Comparison of ENCODE assay signal across 27 mouse cellular contexts in the genomic region with DNA sequence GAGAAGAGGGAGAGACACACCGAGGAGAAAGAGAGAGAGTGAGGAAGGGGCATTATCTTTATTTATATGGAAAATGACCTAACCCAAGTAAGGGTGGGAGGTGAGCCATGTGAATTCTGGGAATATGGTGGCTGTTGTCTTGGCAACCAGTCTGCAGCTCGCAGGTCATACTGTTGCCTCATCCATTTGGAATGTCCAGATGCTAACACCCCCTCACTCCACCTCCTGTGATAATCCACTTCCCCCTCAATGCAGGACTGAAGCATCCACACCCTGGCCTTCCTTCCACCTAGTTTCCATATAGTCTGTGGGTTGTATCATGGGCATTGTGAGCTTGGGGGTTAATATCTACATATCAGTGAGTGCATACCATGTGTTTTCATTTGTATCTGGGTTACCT. TPM values are rescaled to one million over a fixed set of nuclear protein-coding genes. Genes with fewer than 3 reads are reported as not detected.
DNase-seq lines count a peak whose midpoint lies in the region; ATAC-seq and TF ChIP-seq lines count a peak whose summit lies in the region.
"Had no signal": no experiment of that assay in that cellular context is flagged by ENCODE, and none has a peak within 500 bp of the region (broad histone marks: within the 10 kb centered on the region; RNA-seq: fewer than 3 reads in every experiment).

No protein-coding gene starts in this region.

- no peak for ATAC-seq in liver, embryonic 11.5 days (replicated peaks; ENCODE audit: low FRiP score)
- no peak for ATAC-seq in liver, embryonic 12.5 days
- ATAC-seq in hindbrain, embryonic 14.5 days (ENCODE audit: low FRiP score), result no peak
- ATAC-seq: forebrain, embryonic 13.5 days; forebrain, embryonic 15.5 days; forebrain, postnatal 0 days had no signal

- no peaks in the 10 kb centered on the region for H3K27me3 ChIP-seq in liver, embryonic 11.5 days (replicated peaks; ENCODE audit: control insufficient read depth, insufficient read depth, low read length)
- no peaks in the 10 kb centered on the region for H3K27me3 ChIP-seq in liver, embryonic 12.5 days (replicated peaks)
- no peaks in the 10 kb centered on the region for H3K27me3 ChIP-seq in hindbrain, embryonic 14.5 days (ENCODE audit: control insufficient read depth, insufficient read depth, low read length)
- H3K27me3 ChIP-seq: embryonic facial prominence, embryonic 13.5 days; embryonic facial prominence, embryonic 15.5 days; forebrain, embryonic 13.5 days; forebrain, embryonic 15.5 days had no signal

- no peak for TF ChIP-seq CTCF in embryonic fibroblast, embryonic 13.5 days (IDR thresholded peaks at IDR 0.05; ENCODE audit: borderline replicate concordance, insufficient read depth, low read length)

- no peak for TF ChIP-seq POLR2A in embryonic fibroblast, embryonic 13.5 days (IDR thresholded peaks at IDR 0.05; ENCODE audit: low read depth, low read length)

- intact Hi-C loops in heart, postnatal 25 days (cut with DNase I), result no loop called here

- H3K36me3 ChIP-seq in liver, embryonic 11.5 days (ENCODE audit: control insufficient read depth, insufficient read depth, low read length), result no peaks in the 10 kb centered on the region
- H3K36me3 ChIP-seq in liver, embryonic 12.5 days, result no peaks in the 10 kb centered on the region
- no peaks in the 10 kb centered on the region for H3K36me3 ChIP-seq in hindbrain, embryonic 14.5 days (replicated peaks; ENCODE audit: control insufficient read depth, insufficient read depth)
- H3K36me3 ChIP-seq: embryonic facial prominence, embryonic 13.5 days; embryonic facial prominence, embryonic 15.5 days; forebrain, embryonic 15.5 days had no signal

- no peak overlapping the region for H3K4me3 ChIP-seq in liver, embryonic 11.5 days (ENCODE audit: low read depth, low read length)
- no peak overlapping the region for H3K4me3 ChIP-seq in liver, embryonic 12.5 days
- no peak overlapping the region for H3K4me3 ChIP-seq in embryonic fibroblast, embryonic 13.5 days (ENCODE audit: insufficient read depth, low read length)
- no peak overlapping the region for H3K4me3 ChIP-seq in hindbrain, embryonic 14.5 days (replicated peaks; ENCODE audit: low read length)
- H3K4me3 ChIP-seq: embryonic facial prominence, embryonic 13.5 days; embryonic facial prominence, embryonic 15.5 days; forebrain, embryonic 13.5 days; forebrain, embryonic 15.5 days had no signal

- H3K9me3 ChIP-seq in liver, embryonic 11.5 days (ENCODE audit: control insufficient read depth, low read length), result no peaks in the 10 kb centered on the region
- H3K9me3 ChIP-seq in liver, embryonic 12.5 days (replicated peaks), result no peaks in the 10 kb centered on the region
- H3K9me3 ChIP-seq in hindbrain, embryonic 14.5 days (ENCODE audit: control insufficient read depth, low read length), result no peaks in the 10 kb centered on the region
- H3K9me3 ChIP-seq: embryonic facial prominence, embryonic 13.5 days; embryonic facial prominence, embryonic 15.5 days; forebrain, embryonic 13.5 days; forebrain, embryonic 15.5 days had no signal

- no peak overlapping the region for H3K9ac ChIP-seq in liver, embryonic 11.5 days (ENCODE audit: low read depth, low read length)
- H3K9ac ChIP-seq in liver, embryonic 12.5 days, result no peak overlapping the region
- H3K9ac ChIP-seq in hindbrain, embryonic 14.5 days, result no peak overlapping the region
- H3K9ac ChIP-seq: embryonic facial prominence, embryonic 13.5 days; embryonic facial prominence, embryonic 15.5 days; forebrain, embryonic 13.5 days; forebrain, embryonic 15.5 days; forebrain, postnatal 0 days had no signal

- peak; percentile 52 for DNase-seq in heart, adult 11 months
- DNase-seq in heart, postnatal 25 days (ENCODE audit: low spot score), result no peak
- peak; percentile 15 for DNase-seq in liver, embryonic 11.5 days (ENCODE audit: low spot score)
- DNase-seq in 3T3-L1 (ENCODE audit: low read depth, low spot score), result peak; percentile 58
- DNase-seq in right cerebral cortex, postnatal 14 days, result no peak
- DNase-seq in hindbrain, embryonic 14.5 days (ENCODE audit: low spot score), result no peak
- DNase-seq: adrenal gland, adult 8-10 months; adrenal gland, postnatal 14 days; adrenal gland, postnatal 36 days; cerebellum, adult 8-10 months; cerebellum, postnatal 14 days; cerebellum, postnatal 36 days; embryo, embryonic 11 days; forebrain, postnatal 0 days had no signal

- H3K4me1 ChIP-seq in liver, embryonic 11.5 days (replicated peaks; ENCODE audit: control insufficient read depth, insufficient read depth, low read length), result no peaks in the 10 kb centered on the region
- H3K4me1 ChIP-seq in liver, embryonic 12.5 days, result no peaks in the 10 kb centered on the region
- peaks cover 14% of the 10 kb centered on the region for H3K4me1 ChIP-seq in embryonic fibroblast, embryonic 13.5 days (ENCODE audit: control insufficient read depth, insufficient read depth, low read length)
- H3K4me1 ChIP-seq in hindbrain, embryonic 14.5 days (replicated peaks; ENCODE audit: control insufficient read depth, insufficient read depth, low read length), result no peaks in the 10 kb centered on the region
- H3K4me1 ChIP-seq: embryonic facial prominence, embryonic 13.5 days; embryonic facial prominence, embryonic 15.5 days; forebrain, embryonic 13.5 days; forebrain, embryonic 15.5 days had no signal

- H3K27ac ChIP-seq in liver, embryonic 11.5 days (ENCODE audit: low read depth, low read length), result no peak overlapping the region
- no peak overlapping the region for H3K27ac ChIP-seq in liver, embryonic 12.5 days
- peak overlapping the region; percentile 78 for H3K27ac ChIP-seq in embryonic fibroblast, embryonic 13.5 days (ENCODE audit: insufficient read depth, low read length)
- no peak overlapping the region for H3K27ac ChIP-seq in hindbrain, embryonic 14.5 days
- H3K27ac ChIP-seq: embryonic facial prominence, embryonic 13.5 days; embryonic facial prominence, embryonic 15.5 days; forebrain, embryonic 13.5 days; forebrain, embryonic 15.5 days had no signal

- no peak overlapping the region for H3K4me2 ChIP-seq in liver, embryonic 11.5 days
- no peak overlapping the region for H3K4me2 ChIP-seq in liver, embryonic 12.5 days
- no peak overlapping the region for H3K4me2 ChIP-seq in hindbrain, embryonic 14.5 days (replicated peaks)
- H3K4me2 ChIP-seq: embryonic facial prominence, embryonic 13.5 days; embryonic facial prominence, embryonic 15.5 days; forebrain, embryonic 13.5 days; forebrain, embryonic 15.5 days had no signal

- WGBS in liver, embryonic 11.5 days, result 61% methylated on average over 2 of the region's 2 CpGs
- WGBS in liver, embryonic 12.5 days (ENCODE audit: insufficient replicate concordance), result 58% methylated on average over 2 of the region's 2 CpGs
- 61% methylated on average over 2 of the region's 2 CpGs for WGBS in hindbrain, embryonic 14.5 days

RNA-seq across cellular contexts. Expression of gene Cyp4f18, which starts 10.4 kb away (rescaled TPM):
- under 1 TPM; 0.70 to 0.73 TPM for total RNA-seq in heart, postnatal 25 days (2021)
- polyA plus RNA-seq in liver, embryonic 11.5 days (2014; fragmentation: Nextera tagmentation; extraction: Ambion mirVana), result 0.60 and 2.1 TPM in 2 replicates
- 1.1 TPM in 2 replicates for polyA plus RNA-seq in liver, embryonic 12.5 days (2016; fragmentation: Nextera tagmentation; extraction: Ambion mirVana)
- polyA plus RNA-seq in embryonic fibroblast, embryonic 13.5 days (2011; ENCODE audit: insufficient read length, low read depth, missing spikeins), result not detected in 2 replicates
- polyA plus RNA-seq in hindbrain, embryonic 14.5 days (2014; fragmentation: Nextera tagmentation; extraction: Ambion mirVana), result 0.20 and 0.53 TPM in 2 replicates
- total RNA-seq: forebrain, postnatal 0 days had no signal
- polyA plus RNA-seq: C2C12 had no signal

RNA-seq across cellular contexts. Expression of gene Olfr372, which starts 21.2 kb away (rescaled TPM):
- total RNA-seq in heart, postnatal 25 days (2021), result not detected
- polyA plus RNA-seq in liver, embryonic 11.5 days (2014; fragmentation: Nextera tagmentation; extraction: Ambion mirVana), result not detected in 2 replicates
- polyA plus RNA-seq in liver, embryonic 12.5 days (2016; fragmentation: Nextera tagmentation; extraction: Ambion mirVana), result not detected in 2 replicates
- polyA plus RNA-seq in embryonic fibroblast, embryonic 13.5 days (2011; ENCODE audit: insufficient read length, low read depth, missing spikeins), result not detected in 2 replicates
- not detected in 2 replicates for polyA plus RNA-seq in hindbrain, embryonic 14.5 days (2014; fragmentation: Nextera tagmentation; extraction: Ambion mirVana)
- total RNA-seq: adrenal gland, adult 18-20 months; adrenal gland, adult 8-10 months; adrenal gland, postnatal 14 days; adrenal gland, postnatal 36 days; common myeloid progenitor, adult 5-6 weeks; ES-E14; forebrain, postnatal 0 days had no signal
- polyA plus RNA-seq: brain, embryonic 14.5 days; C2C12; embryonic facial prominence, embryonic 11.5 days; embryonic facial prominence, embryonic 13.5 days; embryonic facial prominence, embryonic 15.5 days; forebrain, embryonic 11.5 days; forebrain, embryonic 13.5 days; forebrain, embryonic 15.5 days; forebrain, postnatal 0 days had no signal

Comparison
In these comparisons a context has a peak if more than half of its experiments do, and no peak if none do; other contexts are left out.
1. DNase-seq: peak in heart, adult 11 months (single experiment), liver, embryonic 11.5 days (single experiment) and 3T3-L1 (single experiment); none in heart, postnatal 25 days (single experiment), right cerebral cortex, postnatal 14 days (single experiment) and hindbrain, embryonic 14.5 days (single experiment).